Mouse (Mus musculus) adrenal gland, adult 2 months (tissue): Measurements from ENCODE around the gene Golgb1. TPM values are rescaled to one million over a fixed set of nuclear protein-coding genes. Genes with fewer than 3 reads are reported as not detected.

Experiments used
- DNase-seq: peaks from one replicate; pipeline ENCODE4 v3.0.0; 2021
- polyA plus RNA-seq: library from polyadenylated mRNA; depleted of rRNA; stranded (reverse); fragments of >200 nt; gene quantifications from 2 replicates; pipeline ENCODE4 v1.2.3, GENCODE M21; 2012; rRNA removed
- total RNA-seq, 2 experiments: library from RNA; stranded (reverse); gene quantifications; 2 replicates each; pipeline ENCODE4 v1.2.3; 2021

The Golgb1 gene
- total and polyA plus RNA-seq, 3 experiments = 50.7 to 98.8 (median 68.0) TPM

DNA sequence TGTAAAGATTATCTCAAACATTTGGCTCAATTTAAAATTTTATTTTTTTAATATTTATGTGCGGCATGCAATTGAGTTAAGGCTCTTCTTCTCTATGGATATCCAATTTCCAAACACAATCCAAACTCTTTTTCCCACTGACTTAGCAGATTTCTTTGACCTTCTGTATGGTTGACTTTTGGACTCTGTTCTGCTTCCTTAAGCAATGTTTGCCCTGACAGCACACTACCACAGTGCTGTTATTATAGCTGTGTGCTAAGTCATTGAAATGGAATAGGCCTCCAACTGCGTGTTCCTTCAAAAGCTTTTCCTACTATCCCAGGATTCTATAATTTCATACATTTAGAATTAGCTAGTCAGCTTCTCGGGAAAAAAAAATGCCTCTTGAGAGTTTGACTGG, 68.7 kb downstream of the Golgb1 start:
- DNase-seq = no peak

DNA sequence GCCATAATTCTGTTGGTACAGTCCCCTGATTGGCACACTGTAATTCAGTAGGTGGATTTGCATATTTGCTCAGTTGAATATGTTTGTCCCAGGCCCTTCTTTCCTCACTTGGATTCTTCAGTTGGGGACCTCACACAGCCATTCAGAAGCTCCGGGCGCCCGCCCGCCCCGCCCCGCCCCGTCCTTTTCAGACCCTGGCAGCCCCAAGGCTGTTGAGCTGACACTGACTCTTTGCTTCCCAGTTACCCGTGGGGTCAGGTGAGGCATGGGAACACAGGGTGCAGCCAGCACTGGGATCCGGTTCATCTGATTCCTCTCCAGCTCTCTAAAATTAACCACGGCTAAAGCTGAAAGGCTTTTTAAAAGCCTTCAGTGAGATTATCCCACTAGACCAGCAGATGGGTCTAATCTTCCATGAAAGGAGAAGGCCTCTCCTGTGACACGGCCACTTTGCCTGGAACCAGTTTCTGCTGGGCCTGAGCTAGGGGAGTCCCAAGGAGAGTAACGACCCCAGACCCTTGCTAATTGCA, 70.0 kb downstream of the Golgb1 start:
- no peak for DNase-seq

DNA sequence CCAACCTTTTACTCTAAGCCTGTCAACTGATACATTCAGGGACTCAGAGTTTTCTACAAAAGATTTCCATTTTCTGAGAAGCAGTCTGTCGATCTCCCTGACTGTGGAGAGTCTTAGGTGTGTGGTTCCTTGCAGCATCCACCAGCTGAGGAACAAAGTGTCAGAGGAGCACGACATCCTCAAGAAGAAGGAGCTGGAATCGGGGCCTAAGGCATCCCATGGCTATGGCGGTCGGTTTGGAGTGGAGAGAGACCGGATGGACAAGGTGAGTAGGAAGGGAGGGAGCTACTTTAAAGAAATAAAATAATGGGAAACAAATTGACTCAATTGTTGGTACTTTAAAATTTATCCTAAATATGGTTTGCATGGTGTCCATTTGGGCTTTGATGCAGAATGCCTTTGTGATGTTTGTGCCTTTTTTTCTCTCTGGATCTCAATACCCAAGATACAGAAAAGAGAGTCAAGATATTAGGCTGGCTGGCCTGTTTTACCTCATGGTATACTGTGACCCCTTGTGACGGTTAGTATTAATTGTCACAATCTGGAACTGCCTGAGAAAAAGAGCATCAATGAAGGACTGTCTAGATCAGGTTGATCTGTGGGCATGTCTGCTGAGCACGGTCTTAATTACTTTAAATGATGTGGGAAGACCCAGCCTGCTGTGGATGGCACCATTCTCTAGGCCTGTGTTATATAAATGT, 71.7 kb downstream of the Golgb1 start:
- no peak for DNase-seq

DNA sequence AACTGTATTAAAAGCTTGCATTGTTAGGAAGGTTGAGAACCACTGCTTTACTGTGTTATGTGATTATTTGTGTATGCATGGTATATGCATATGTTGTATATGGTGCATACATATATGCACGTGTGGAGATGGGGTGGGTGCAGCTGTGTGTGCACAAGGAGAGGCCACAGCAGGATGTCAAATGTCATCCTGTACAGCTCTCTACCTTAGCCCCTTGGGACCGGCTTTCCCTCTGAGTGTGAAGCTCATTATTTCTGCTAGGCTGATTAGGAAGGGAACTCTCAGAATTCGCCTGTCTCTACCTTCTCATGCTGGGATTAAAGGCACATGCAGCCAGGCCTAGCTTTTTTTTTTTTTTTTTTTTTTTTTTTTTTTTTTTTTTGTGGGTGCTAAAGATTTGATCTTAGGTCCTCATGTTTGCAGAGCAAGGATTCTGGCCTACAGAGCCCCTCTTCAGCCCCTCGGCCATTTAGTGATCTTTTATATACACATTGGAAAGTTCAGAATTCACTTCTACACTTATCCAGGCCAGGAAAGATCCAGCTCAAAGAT, 72.8 kb downstream of the Golgb1 start:
- DNase-seq = no peak

DNA sequence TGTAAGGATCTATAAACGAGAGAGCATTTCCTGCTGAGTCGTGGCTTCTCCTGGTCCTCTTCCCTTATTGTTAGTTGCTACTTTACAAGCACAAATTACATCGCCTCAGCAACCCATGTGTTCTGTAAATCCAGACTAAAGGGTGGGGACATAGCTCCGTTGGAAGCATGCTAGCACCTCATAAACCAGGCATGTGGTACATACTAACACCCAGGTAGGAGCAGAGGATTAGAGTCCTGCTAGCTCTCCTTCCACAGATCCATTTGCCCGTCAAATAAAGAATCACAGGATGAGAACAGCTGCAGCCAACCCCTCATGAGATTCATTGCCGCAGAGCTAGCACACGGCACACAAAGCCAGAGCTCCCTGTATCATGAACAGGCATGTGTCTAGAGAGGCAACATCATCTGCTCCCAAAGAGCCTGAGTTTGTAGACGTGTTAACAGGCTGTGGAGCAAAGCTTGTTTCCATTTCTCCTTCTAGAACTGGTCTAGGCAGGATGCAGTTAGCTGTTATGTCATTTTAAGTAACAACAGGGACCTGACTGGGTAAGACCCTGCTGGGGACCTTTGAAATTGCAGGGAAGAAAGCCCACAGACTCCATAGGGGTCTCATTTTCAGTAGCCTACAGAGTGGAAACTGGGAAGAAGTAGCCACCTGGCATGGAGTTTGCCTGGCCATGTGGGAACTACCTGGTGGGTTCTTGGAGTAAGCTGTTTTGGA, 74.8 kb downstream of the Golgb1 start:
- DNase-seq = no peak

DNA sequence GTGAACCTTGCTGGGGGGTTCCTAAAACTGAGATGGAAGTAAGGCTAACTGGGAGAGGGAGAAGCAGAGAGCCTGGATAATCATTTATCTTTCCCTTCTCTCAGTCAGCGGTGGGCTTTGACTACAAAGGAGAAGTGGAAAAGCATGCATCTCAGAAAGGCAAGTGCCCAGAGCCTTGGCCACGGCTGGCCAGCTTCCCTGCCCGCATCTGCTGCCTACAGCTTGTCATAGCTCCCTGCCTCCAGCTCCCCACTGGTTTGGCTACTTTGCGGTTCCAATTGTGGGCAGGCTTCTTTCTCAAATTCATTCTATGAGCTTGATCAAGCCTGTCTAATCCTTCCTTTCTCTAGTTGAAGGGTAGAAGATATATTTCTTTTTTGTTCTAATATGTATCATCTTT, 76.1 kb downstream of the Golgb1 start:
- DNase-seq = no peak

DNA sequence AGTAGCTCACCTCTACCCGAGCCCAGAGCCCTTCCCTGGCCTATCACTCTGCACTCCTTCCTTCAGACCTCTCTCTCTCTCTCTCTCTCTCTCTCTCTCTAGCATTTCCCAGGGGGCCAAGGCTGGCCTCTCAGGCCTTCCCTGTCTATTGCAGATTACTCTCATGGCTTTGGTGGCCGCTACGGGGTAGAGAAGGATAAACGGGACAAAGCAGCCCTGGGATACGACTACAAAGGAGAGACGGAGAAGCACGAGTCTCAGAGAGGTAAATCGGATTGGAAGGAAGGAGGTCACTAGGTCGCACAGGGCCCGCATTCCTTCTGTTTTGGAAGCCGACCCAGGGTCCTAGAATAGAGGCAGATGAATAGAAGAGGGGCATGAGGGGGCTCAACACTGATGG, 80.2 kb downstream of the Golgb1 start:
- no peak for DNase-seq

DNA sequence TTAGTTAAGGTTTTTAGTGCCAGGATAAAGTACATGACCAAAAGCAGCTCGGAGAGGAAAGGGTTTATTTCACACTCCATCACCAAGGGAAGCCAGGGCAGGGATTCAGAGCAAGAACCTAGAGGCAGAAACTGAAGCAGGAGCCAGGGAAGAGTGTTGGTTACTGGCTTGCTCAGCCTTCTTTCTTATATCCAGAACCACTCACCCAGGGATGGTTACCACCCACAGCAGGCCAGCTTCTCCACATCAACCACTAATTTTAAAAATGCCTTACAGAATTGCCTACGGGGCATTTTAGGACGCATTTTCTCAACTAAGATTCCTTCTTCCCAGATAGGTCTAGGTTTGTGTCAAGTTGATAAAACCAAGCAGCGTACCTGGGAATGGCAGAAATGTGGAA, 88.5 kb downstream of the Golgb1 start:
- DNase-seq = no peak

DNA sequence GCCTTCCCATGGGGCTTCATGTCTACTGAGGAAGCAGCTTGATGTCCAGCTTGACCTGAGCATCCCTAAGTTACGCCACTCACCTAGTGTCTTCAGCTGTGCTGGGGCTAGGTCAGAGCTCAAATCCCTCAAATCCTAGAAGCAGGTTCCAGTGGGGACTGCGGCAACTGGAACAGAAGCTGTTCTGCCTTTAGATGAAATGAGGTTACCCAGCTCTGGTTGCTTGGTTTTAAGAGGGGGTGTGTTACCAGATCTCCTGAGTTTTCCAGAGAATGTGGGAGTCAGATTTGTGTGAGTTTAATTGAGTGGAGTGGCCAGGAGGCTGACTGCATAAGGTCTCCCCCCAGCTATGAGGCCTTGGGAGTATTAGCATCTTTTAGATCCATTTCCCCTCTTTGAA, 104.2 kb downstream of the Golgb1 start:
- no peak for DNase-seq

Other genes with a start within 250 kb of the Golgb1 start
- gene Cd86, start 209.1 kb upstream of the Golgb1 start, total RNA-seq = 1 to 10 TPM; 1.6 to 2.8 TPM
- 0.19 and 0.48 TPM in 2 replicates for gene Cd86, start 209.1 kb upstream of the Golgb1 start, polyA plus RNA-seq
- gene Ildr1, start 181.2 kb upstream of the Golgb1 start, total RNA-seq = not detected
- not detected in 2 replicates for gene Ildr1, start 181.2 kb upstream of the Golgb1 start, polyA plus RNA-seq
- gene Slc15a2, start 90.2 kb upstream of the Golgb1 start, total RNA-seq = 1 to 10 TPM; 4.1 to 5.3 TPM
- 0.20 TPM in 1 of 2 replicates, not detected in the other for gene Slc15a2, start 90.2 kb upstream of the Golgb1 start, polyA plus RNA-seq
- gene Iqcb1, start 46.8 kb upstream of the Golgb1 start, total RNA-seq = 10 to 100 TPM; 13.8 to 18.2 TPM
- gene Iqcb1, start 46.8 kb upstream of the Golgb1 start, polyA plus RNA-seq = 0.26 and 1.1 TPM in 2 replicates
- gene Eaf2, start 137 bp upstream of the Golgb1 start, total RNA-seq = 1 to 10 TPM; 1.4 to 1.8 TPM
- not detected in 2 replicates for gene Eaf2, start 137 bp upstream of the Golgb1 start, polyA plus RNA-seq
- gene Hcls1, start 59.8 kb downstream of the Golgb1 start, total RNA-seq = 10 to 100 TPM; 10.3 to 15.4 TPM
- 7.7 and 8.1 TPM in 2 replicates for gene Hcls1, start 59.8 kb downstream of the Golgb1 start, polyA plus RNA-seq
- under 1 TPM; 0.28 to 0.29 TPM for gene Fbxo40, start 115.3 kb downstream of the Golgb1 start, total RNA-seq
- gene Fbxo40, start 115.3 kb downstream of the Golgb1 start, polyA plus RNA-seq = 0.04 and 0.12 TPM in 2 replicates
- under 1 TPM; 0.35 to 0.75 TPM for gene Polq, start 136.6 kb downstream of the Golgb1 start, total RNA-seq
- gene Polq, start 136.6 kb downstream of the Golgb1 start, polyA plus RNA-seq = 0.06 TPM in 1 of 2 replicates, not detected in the other